Mouse (Mus musculus) cerebellum, adult 11-12 months (tissue): Measurements from ENCODE around the gene Capns1.

Experiments used
- DNase-seq: peaks from one replicate; pipeline ENCODE4 v3.0.0; 2022

The Capns1 gene

GRCm38 (mm10) chr7:30169583-30170282, 28.9 kb downstream of the Capns1 start, which contains the start of gene Zfp146:
Gene Zfp146, minus strand, starts transcription at chr7:30169750.
- peak; percentile 92 for DNase-seq

GRCm38 (mm10) chr7:30168914-30169582, 29.6 kb downstream of the Capns1 start:
- no peak for DNase-seq

- DNase-seq, result no peak
Measured at GRCm38 (mm10) chr7:30164745-30165144, 33.9 kb downstream of the Capns1 start.

- no peak for DNase-seq
Measured at GRCm38 (mm10) chr7:30163113-30163512, 35.5 kb downstream of the Capns1 start.

GRCm38 (mm10) chr7:30155507-30155906, 43.1 kb downstream of the Capns1 start:
- no peak for DNase-seq

- DNase-seq, result no peak
Measured at GRCm38 (mm10) chr7:30154040-30154439, 44.6 kb downstream of the Capns1 start.

- no peak for DNase-seq
Measured at GRCm38 (mm10) chr7:30147011-30147410, 51.6 kb downstream of the Capns1 start.

- peak; percentile 64 for DNase-seq
Measured at GRCm38 (mm10) chr7:30143555-30144209, 54.9 kb downstream of the Capns1 start.

GRCm38 (mm10) chr7:30143170-30143554, 55.4 kb downstream of the Capns1 start:
- no peak for DNase-seq
